Mouse (Mus musculus): ENCODE results near the gene Mup7.
"Not testable (repeated sequence)": the region's sequence is repeated elsewhere in the genome, so short reads cannot be mapped to it uniquely, and the experiment has no call there.

Mup7 gene

DNA sequence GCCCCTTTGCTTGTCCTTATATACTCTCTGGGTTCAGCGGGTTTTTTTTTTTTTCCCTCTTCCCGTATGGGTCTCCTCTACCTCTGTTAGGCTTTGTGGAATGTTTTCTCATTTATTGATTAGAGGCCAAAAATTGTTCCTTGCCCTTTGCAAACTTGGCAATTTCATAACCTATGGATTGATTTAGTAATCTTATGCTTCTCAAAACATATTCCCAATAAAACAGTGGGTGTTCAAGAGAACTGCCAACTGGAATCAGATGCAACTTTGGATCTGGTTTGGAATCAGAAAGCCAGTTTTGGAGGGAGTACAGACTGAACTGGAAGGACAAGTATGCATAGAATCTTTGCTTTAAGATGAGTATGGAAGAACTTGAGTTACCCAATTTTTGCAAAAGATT lies at the start of gene Mup7:
Mup7 (minus strand) TSS at position 101 of the 400 bp plus-strand sequence.
- DNase-seq = not testable (repeated sequence)

GRCm38 (mm10) chr4:60079865-60080264 lies 9.6 kb upstream of the Mup7 start:
- not testable (repeated sequence) for DNase-seq

DNA sequence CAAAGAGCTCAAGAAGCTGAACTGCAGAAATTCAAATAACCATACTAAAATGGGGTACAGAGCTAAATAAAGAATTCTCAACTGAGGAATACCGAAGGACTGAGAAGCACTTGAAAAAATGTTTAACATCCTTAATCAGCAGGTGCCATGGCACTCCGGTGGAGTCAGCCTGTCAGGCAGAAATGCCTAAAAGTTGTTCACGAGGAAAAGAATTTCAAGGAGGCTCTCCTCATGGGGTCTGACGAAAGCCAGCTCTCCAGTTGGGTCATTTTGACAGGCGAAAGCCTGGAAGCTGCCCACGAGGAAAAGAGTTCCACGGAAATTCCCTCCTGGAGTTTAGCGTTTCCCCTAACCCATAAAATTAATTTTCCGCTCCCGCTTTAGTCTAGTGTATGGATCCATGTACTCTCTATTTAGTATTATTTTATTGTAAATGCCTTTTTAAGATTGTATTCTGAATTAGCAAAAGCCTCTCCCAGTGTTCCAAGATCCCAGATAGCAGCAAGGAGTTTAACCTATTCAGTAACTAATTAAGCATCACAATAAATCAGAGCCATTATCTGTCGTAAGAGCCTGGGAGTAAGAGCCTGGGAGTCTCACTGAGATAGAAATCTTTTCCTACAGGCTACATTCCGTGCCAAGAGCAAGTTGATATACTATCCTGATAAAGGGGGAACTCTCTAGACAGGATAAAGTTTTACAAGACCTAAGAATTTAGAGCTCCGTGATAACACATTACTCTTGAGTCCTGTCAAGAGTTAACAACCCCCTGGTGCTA lies 40.8 kb downstream of the Mup7 start:
- not testable (repeated sequence) for DNase-seq

- peak; percentile 13 for DNase-seq
These were observed 50.1 kb downstream of the Mup7 start for GRCm38 (mm10) chr4:60020141-60020540.

All from kidney, postnatal 10 days (tissue).